Mouse (Mus musculus) testis, postnatal 10 days (tissue): Measurements from ENCODE around the gene Klrg1.

Experiments used
- DNase-seq: peaks from one replicate; pipeline ENCODE4 v3.0.0; 2021; ENCODE audit warnings: low spot score

Gene Klrg1

GRCm38 (mm10) chr6:122292184-122292583, 9.5 kb upstream of the Klrg1 start:
- DNase-seq = peak; percentile 33

GRCm38 (mm10) chr6:122291735-122292134, 9.1 kb upstream of the Klrg1 start:
- no peak for DNase-seq

- DNase-seq = no peak
These were observed 8.6 kb upstream of the Klrg1 start for GRCm38 (mm10) chr6:122291264-122291663.

- DNase-seq = no peak
These were observed 7.6 kb upstream of the Klrg1 start for GRCm38 (mm10) chr6:122290253-122290652.

GRCm38 (mm10) chr6:122289313-122289712, 6.6 kb upstream of the Klrg1 start:
- DNase-seq = no peak

GRCm38 (mm10) chr6:122288263-122288662, 5.6 kb upstream of the Klrg1 start:
- DNase-seq = no peak

GRCm38 (mm10) chr6:122284823-122285222, 2.1 kb upstream of the Klrg1 start:
- no peak for DNase-seq

GRCm38 (mm10) chr6:122284304-122284703, 1.6 kb upstream of the Klrg1 start:
- DNase-seq = peak; percentile 18

- DNase-seq = peak; percentile 28
These were observed 747 bp upstream of the Klrg1 start for GRCm38 (mm10) chr6:122283429-122283828.

- no peak for DNase-seq
These were observed 6.1 kb downstream of the Klrg1 start for GRCm38 (mm10) chr6:122276565-122276964.

- peak; percentile 22 for DNase-seq
These were observed 8.1 kb downstream of the Klrg1 start for GRCm38 (mm10) chr6:122274546-122274945.

- DNase-seq = no peak
These were observed 12.5 kb downstream of the Klrg1 start for GRCm38 (mm10) chr6:122270152-122270551.

GRCm38 (mm10) chr6:122269170-122269569, 13.5 kb downstream of the Klrg1 start:
- no peak for DNase-seq

GRCm38 (mm10) chr6:122268561-122268960, 14.1 kb downstream of the Klrg1 start:
- peak; percentile 64 for DNase-seq

GRCm38 (mm10) chr6:122262543-122262942, 20.1 kb downstream of the Klrg1 start:
- no peak for DNase-seq

- no peak for DNase-seq
These were observed 30.5 kb downstream of the Klrg1 start for GRCm38 (mm10) chr6:122252146-122252545.

GRCm38 (mm10) chr6:122250033-122250432, 32.6 kb downstream of the Klrg1 start:
- DNase-seq = no peak
